Mouse (Mus musculus) small intestine, adult 2 months (tissue): ENCODE measurements around the gene Zfp652. TPM values are rescaled to one million over a fixed set of nuclear protein-coding genes. Genes with fewer than 3 reads are reported as not detected.

Source experiments
- H3K27ac ChIP-seq: fragments of 200-500 bp; 2 replicates; pipeline ENCODE4 v1.5.1; 2012; ENCODE audit warnings: low read depth, low read length, control low read depth, inconsistent platforms; ENCODE audit not compliant: insufficient read depth
- H3K27me3 ChIP-seq: fragments of 200-500 bp; 2 replicates; pipeline ENCODE4 v1.6.1; 2012; ENCODE audit warnings: mild to moderate bottlenecking, moderate library complexity, low read length, inconsistent platforms; ENCODE audit not compliant: control insufficient read depth, insufficient read depth
- H3K36me3 ChIP-seq: fragments of 200-500 bp; 2 replicates; pipeline ENCODE4 v1.6.1; 2012; ENCODE audit warnings: mild to moderate bottlenecking, low read length, control low read depth, inconsistent platforms; ENCODE audit not compliant: control insufficient read depth, insufficient read depth
- H3K4me1 ChIP-seq: fragments of 200-500 bp; 2 replicates; pipeline ENCODE4 v1.6.1; 2012; ENCODE audit warnings: low read length, inconsistent platforms, mixed read lengths; ENCODE audit not compliant: control insufficient read depth, insufficient read depth, insufficient read length
- H3K4me3 ChIP-seq: fragments of 200-500 bp; 2 replicates; pipeline ENCODE4 v1.5.1; 2012; ENCODE audit warnings: low read depth, mild to moderate bottlenecking, control low read depth, inconsistent platforms, low read length, moderate library complexity
- CTCF ChIP-seq: fragments of 200-500 bp; IDR thresholded peaks from 2 replicates; pipeline ENCODE4 v1.5.1; 2012; ENCODE audit warnings: low read depth, mild to moderate bottlenecking, control low read depth, inconsistent platforms, low read length, moderate library complexity, mixed read lengths; ENCODE audit not compliant: insufficient replicate concordance, insufficient read length; ENCODE audit errors: extremely low read depth
- POLR2A ChIP-seq: fragments of 200-500 bp; IDR thresholded peaks from 2 replicates; pipeline ENCODE4 v1.6.1; 2012; ENCODE audit warnings: low read depth, mild to moderate bottlenecking, control low read depth, inconsistent platforms, low read length, moderate library complexity
- WGBS: fragments of 180-500 bp; shearing (Covaris S2); methylation state at CpG from one replicate; pipeline ENCODE4 v1.1.7; 2018; 5-methylcytosine and 5-hydroxymethylcytosine counted together
- polyA plus RNA-seq: library from polyadenylated mRNA; depleted of rRNA; stranded (reverse); fragments of >200 nt; gene quantifications from 2 replicates; pipeline ENCODE4 v1.2.3, GENCODE M21; 2012

Zfp652 gene
- polyA plus RNA-seq, 1 experiment: 25.1 TPM

DNA sequence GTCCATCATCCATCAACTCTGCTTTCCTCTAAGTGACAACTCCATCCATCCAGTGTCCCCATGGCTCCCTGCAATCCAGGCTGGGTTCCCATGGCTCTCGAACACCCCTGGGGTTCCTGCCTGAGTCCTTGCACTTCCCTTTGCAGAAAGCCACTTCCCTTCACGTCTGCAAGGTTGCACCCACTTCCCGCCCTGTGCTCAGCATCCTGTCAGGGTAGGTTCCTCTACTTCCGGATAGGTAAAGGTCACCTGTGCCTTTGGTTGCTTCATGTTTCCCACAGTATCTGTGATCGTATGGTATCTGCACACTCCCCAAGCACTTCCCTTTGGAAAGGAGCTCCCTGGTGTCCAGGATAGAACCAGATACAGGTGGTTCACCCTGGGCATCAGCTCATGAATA is 92.5 kb downstream of the Zfp652 start:
- WGBS: 21% methylated on average over 5 of the region's 5 CpGs
- TF ChIP-seq POLR2A (no peak), CTCF (no peak)
- Histone ChIP-seq H3K4me1 (peaks cover 31% of the 10 kb centered on the region; the same call in 1 of the 2 replicates), H3K36me3 (no peaks in the 10 kb centered on the region), H3K27ac (peak overlapping the region; percentile 91), H3K27me3 (no peaks in the 10 kb centered on the region), H3K4me3 (no peak overlapping the region)

DNA sequence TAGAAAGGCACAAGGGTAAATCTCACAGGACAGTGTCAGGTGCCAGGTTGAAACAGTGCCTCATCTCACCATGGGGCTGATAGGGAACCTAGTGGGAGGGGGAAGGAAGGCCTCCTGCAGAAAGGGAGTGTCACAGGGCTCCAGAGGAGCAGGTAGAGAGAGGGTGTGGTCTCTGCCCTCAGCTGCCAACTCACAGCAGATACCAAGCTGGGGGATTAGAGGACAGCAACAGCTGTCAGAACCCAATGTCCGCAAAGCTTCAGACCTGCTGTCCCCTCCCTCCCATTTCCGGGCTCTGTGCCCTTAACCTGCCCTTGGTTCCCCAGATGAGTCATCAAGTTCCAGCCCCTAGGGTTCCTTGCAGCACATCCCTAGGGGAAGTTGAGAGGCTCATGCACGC is 93.1 kb downstream of the Zfp652 start:
- Histone ChIP-seq H3K27me3 (no peaks in the 10 kb centered on the region), H3K27ac (peak overlapping the region; percentile 91), H3K4me3 (no peak overlapping the region), H3K4me1 (peaks cover 26% of the 10 kb centered on the region; the same call in 1 of the 2 replicates), H3K36me3 (no peaks in the 10 kb centered on the region)
- peak; percentile 36; the same call in 1 of the 2 replicates for TF ChIP-seq POLR2A
- no peak for TF ChIP-seq CTCF
- WGBS: 6% methylated on average over 3 of the region's 3 CpGs

DNA sequence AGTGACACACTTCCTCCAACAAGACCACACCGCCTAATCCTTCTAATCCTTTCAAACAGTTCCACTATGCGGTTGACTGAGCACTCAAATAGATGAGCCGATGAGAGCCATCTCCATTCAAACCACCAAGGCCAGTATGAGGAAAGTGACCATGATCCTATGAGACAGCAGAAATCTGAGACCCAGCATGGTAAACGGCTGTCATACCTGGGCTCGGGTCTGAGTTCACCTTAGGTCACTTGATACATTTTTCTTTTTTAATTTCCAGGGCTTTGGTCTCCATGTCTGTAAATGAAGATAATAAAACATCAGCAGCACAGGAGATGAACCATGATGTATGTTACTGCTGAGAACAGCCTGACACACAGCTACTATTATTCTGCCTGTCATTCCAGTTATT is 95.4 kb downstream of the Zfp652 start:
- Histone ChIP-seq H3K4me3 (no peak overlapping the region), H3K36me3 (no peaks in the 10 kb centered on the region), H3K27me3 (no peaks in the 10 kb centered on the region), H3K27ac (no peak overlapping the region), H3K4me1 (peaks cover 22% of the 10 kb centered on the region; the same call in 1 of the 2 replicates)
- TF ChIP-seq CTCF (no peak), POLR2A (no peak)
- WGBS: 98% methylated on average over 5 of the region's 5 CpGs

DNA sequence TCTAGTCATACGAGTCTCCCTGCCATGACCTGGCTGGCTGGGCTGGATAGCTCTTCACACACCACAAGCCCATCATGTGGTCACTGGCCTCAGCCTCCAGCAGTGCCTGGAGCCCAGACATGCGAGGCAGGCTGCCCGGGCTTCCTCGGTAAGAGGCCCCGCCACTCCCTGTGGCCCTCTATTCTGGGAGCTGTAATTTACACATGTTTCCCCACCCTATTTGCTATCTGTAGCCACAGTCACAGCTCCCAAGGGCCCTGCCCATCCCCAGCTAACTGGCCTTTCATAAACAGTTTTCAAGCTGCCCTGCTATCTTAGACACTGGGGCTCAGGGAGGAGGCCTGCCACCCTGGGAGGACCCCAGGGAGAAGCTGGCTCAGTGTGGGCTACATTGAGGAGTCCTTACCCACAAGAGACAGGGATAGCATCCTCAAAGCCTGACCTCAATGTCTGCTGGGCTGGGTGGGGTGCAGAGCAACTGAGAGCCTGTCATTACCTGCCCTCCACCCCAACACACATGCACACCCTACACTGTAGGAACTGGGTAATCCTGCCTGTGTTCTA is 96.1 kb downstream of the Zfp652 start:
- Histone ChIP-seq H3K27ac (no peak overlapping the region), H3K27me3 (no peaks in the 10 kb centered on the region), H3K36me3 (no peaks in the 10 kb centered on the region), H3K4me3 (no peak overlapping the region), H3K4me1 (peaks cover 22% of the 10 kb centered on the region; the same call in 1 of the 2 replicates)
- TF ChIP-seq CTCF: no peak
- TF ChIP-seq POLR2A: no peak
- WGBS: 36% methylated on average over 5 of the region's 5 CpGs

DNA sequence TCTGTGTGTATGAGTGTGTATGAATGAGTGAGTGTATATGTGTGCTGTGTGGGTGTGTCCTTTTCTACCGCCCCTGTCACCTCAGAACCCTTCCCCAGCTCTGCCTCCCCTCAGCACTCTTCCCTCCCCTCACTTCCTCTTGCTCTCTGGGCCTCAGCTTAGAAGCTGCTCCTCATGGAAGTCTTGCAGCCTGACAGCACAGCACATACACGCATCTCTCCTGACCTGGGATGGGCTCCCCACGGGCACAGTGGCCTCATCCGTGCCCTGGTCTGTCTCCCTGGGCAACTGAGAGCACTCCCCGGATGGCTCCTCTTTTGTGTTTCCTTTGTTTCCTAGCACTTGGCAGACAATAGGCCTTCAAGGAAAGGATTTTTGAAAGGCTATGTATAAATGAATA is 97.1 kb downstream of the Zfp652 start:
- Histone ChIP-seq H3K36me3 (no peaks in the 10 kb centered on the region), H3K27me3 (no peaks in the 10 kb centered on the region), H3K27ac (no peak overlapping the region), H3K4me1 (peaks cover 20% of the 10 kb centered on the region; the same call in 1 of the 2 replicates), H3K4me3 (no peak overlapping the region)
- TF ChIP-seq POLR2A (no peak), CTCF (no peak)
- WGBS: 80% methylated on average over 5 of the region's 5 CpGs

DNA sequence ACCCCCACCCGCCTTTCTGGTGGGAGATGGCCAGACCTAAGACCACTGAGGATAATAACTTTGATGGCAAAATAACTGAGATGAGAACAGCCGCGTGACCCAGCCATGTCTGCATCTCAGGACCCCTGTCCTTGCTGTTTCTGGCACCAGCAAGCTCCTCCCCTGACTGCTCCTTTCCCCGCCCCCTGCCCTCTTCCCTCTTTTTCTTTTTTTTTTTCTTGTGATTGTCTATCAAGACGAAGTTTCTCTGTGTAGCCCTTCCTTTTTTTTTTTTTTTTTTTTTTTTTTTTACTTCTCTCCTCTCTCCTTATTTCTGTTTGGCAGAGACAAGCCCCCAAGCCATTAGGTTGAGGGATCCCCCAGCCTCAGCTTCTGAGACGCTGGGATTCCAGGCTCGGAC is 98.4 kb downstream of the Zfp652 start:
- TF ChIP-seq POLR2A (no peak), CTCF (no peak)
- no peak overlapping the region for H3K27ac ChIP-seq
- H3K27me3 ChIP-seq: no peaks in the 10 kb centered on the region
- H3K4me3 ChIP-seq: no peak overlapping the region
- no peaks in the 10 kb centered on the region for H3K36me3 ChIP-seq
- H3K4me1 ChIP-seq: peaks cover 7% of the 10 kb centered on the region; the same call in 1 of the 2 replicates
- WGBS: 73% methylated on average over 7 of the region's 7 CpGs

DNA sequence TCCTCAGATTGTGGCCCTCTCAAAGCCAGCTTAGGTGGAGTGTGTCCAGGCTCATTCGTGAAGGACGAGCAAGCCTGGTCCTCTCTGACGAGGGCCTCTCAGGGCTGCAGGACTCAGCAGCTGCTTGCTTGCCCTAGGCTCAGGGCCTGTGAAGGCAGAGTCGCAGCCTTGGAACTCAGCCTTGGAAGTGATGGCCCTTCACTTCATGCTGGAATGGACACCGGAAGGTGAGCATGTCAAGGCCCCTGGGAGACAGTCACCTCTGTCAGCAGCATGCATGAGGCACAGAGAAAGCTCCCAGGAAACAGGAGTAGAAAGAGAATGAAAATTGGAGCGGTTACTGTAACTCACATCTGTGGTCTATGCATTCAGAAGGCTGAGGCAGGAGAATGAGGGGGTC is 99.3 kb downstream of the Zfp652 start:
- Histone ChIP-seq H3K4me1 (peaks cover 7% of the 10 kb centered on the region; the same call in 1 of the 2 replicates), H3K36me3 (no peaks in the 10 kb centered on the region), H3K27me3 (no peaks in the 10 kb centered on the region), H3K4me3 (no peak overlapping the region), H3K27ac (no peak overlapping the region)
- TF ChIP-seq CTCF: no peak
- TF ChIP-seq POLR2A: no peak
- 92% methylated on average over 6 of the region's 6 CpGs for whole genome bisulfite sequencing
